Mouse (Mus musculus) CH12.LX (cell line): ENCODE data around the gene Zc3h7b. TPM values are rescaled to one million over a fixed set of nuclear protein-coding genes. Genes with fewer than 3 reads are reported as not detected.

Experiments
- DNase-seq: peaks from one replicate; pipeline ENCODE4 v3.0.0-alpha.2; 2013; ENCODE audit errors: extremely low read depth
- H3K27ac ChIP-seq: 2 replicates; pipeline ENCODE4 v1.5.1; 2012; ENCODE audit warnings: low read depth, mild to moderate bottlenecking, control low read depth, moderate library complexity; ENCODE audit not compliant: insufficient read depth
- H3K27me3 ChIP-seq: replicated peaks from 2 replicates; pipeline ENCODE3; 2012; ENCODE audit warnings: inconsistent platforms
- H3K36me3 ChIP-seq, 2 experiments: replicated peaks in 1 of 2; 2 replicates each; pipeline versions ENCODE3 to v1.6.1; 2012; ENCODE audit warnings: inconsistent platforms in 1 of 2, low read length in 1 of 2, mild to moderate bottlenecking in 1 of 2, mixed read lengths in 1 of 2, moderate library complexity in 1 of 2; ENCODE audit not compliant: control insufficient read depth in 1 of 2, insufficient read depth in 1 of 2
- H3K4me1 ChIP-seq, 2 experiments: 2 replicates each; pipeline ENCODE4 v1.6.1; 2012; ENCODE audit warnings: inconsistent platforms in 1 of 2, moderate library complexity in 1 of 2; ENCODE audit not compliant: insufficient read depth in 2 of 2, control insufficient read depth in 1 of 2
- H3K4me2 ChIP-seq: 2 replicates; pipeline ENCODE4 v1.6.1; 2012; ENCODE audit warnings: low read depth, mild to moderate bottlenecking, control low read depth; ENCODE audit not compliant: poor library complexity, insufficient read depth, severe bottlenecking
- H3K4me3 ChIP-seq, 3 experiments: fragments of 150-350 bp in 1 of 3; sonication (generic) in 1 of 3; replicated peaks in 1 of 3; 2 replicates each; pipeline versions ENCODE3 to v1.5.1; 2011 to 2012; ENCODE audit warnings: low read depth in 2 of 3, low read length in 2 of 3, mild to moderate bottlenecking in 2 of 3, moderate library complexity in 2 of 3, control low read depth in 1 of 3, improper control_type of control experiment in 1 of 3, inconsistent platforms in 1 of 3, mixed read lengths in 1 of 3; ENCODE audit not compliant: poor library complexity in 1 of 3
- H3K79me2 ChIP-seq: replicated peaks from 2 replicates; pipeline ENCODE4 v1.6.1; 2012; ENCODE audit warnings: mild to moderate bottlenecking, moderate library complexity; ENCODE audit not compliant: control insufficient read depth, poor library complexity, insufficient read depth, severe bottlenecking; ENCODE audit errors: extremely low read depth
- H3K9ac ChIP-seq: 2 replicates; pipeline ENCODE4 v1.6.1; 2012; ENCODE audit warnings: low read depth, mild to moderate bottlenecking, control low read depth, moderate library complexity; ENCODE audit not compliant: insufficient read depth
- H3K9me3 ChIP-seq: replicated peaks from 2 replicates; pipeline ENCODE3; 2012; ENCODE audit warnings: low read length, inconsistent platforms, mixed read lengths
- CHD2 ChIP-seq: IDR thresholded peaks from 2 replicates; pipeline ENCODE4 v1.6.1; 2011; ENCODE audit warnings: low read length, improper control_type of control experiment
- ELF1 ChIP-seq: IDR thresholded peaks from 2 replicates; pipeline ENCODE4 v1.6.1; 2014; ENCODE audit warnings: low read depth, mild to moderate bottlenecking, inconsistent platforms, low read length, improper control_type of control experiment
- JUND ChIP-seq: conservative IDR thresholded peaks from 2 replicates; pipeline ENCODE4 v1.6.1; 2011; ENCODE audit warnings: low read depth, low read length, improper control_type of control experiment
- KAT2A ChIP-seq: IDR thresholded peaks from 2 replicates; pipeline ENCODE4 v1.6.1; 2012; ENCODE audit warnings: low read length, improper control_type of control experiment, inconsistent platforms; ENCODE audit not compliant: insufficient replicate concordance
- MAX ChIP-seq: IDR thresholded peaks from 2 replicates; pipeline ENCODE4 v1.6.1; 2011; ENCODE audit warnings: low read length, improper control_type of control experiment
- MAZ ChIP-seq: IDR thresholded peaks from 2 replicates; pipeline ENCODE4 v1.6.1; 2012; ENCODE audit warnings: low read depth, mild to moderate bottlenecking, inconsistent platforms, low read length, improper control_type of control experiment, moderate library complexity
- USF1 ChIP-seq: IDR thresholded peaks from 2 replicates; pipeline ENCODE4 v1.6.1; 2014; ENCODE audit warnings: low read depth, mild to moderate bottlenecking, inconsistent platforms, low read length, improper control_type of control experiment
- ZKSCAN1 ChIP-seq: IDR thresholded peaks from 2 replicates; pipeline ENCODE4 v1.6.1; 2012; ENCODE audit warnings: low read depth, inconsistent platforms, low read length, improper control_type of control experiment, borderline replicate concordance
- dilution Hi-C: fragments of 300-500 bp; cut with MboI; formaldehyde crosslinking; loops from 2 replicates; pipeline ENCODE4 v1.14.3; 2020; ENCODE audit warnings: low sequenced_read_pairs; ENCODE audit not compliant: extremely low pct_unique_long_range_greater_than_20kb, extremely low pct_ligation_motif_present
- in situ Hi-C: fragments of 300-500 bp; cut with MboI; formaldehyde crosslinking; loops from 3 replicates; pipeline ENCODE4 v1.14.3; 2019; ENCODE audit warnings: low sequenced_read_pairs, low pct_ligation_motif_present, low pct_unique_long_range_greater_than_20kb, mixed read lengths
- polyA plus RNA-seq: library from polyadenylated mRNA; unstranded; fragments of >175 nt; gene quantifications from 2 replicates; pipeline ENCODE4 v1.2.1, GENCODE M21; 2012; ENCODE audit warnings: low read depth; ENCODE audit not compliant: insufficient read length
- total RNA-seq, 2 experiments: library from RNA; depleted of rRNA; stranded (reverse); fragments of 300-350 nt in 1 of 2; fragments of >200 nt in 1 of 2; gene quantifications; 2 replicates each; pipeline ENCODE4 v1.2.3; 2012 to 2014

Gene Zc3h7b
- total and polyA plus RNA-seq, 3 experiments, result 8.4 to 43.1 (median 19.7) TPM

DNA sequence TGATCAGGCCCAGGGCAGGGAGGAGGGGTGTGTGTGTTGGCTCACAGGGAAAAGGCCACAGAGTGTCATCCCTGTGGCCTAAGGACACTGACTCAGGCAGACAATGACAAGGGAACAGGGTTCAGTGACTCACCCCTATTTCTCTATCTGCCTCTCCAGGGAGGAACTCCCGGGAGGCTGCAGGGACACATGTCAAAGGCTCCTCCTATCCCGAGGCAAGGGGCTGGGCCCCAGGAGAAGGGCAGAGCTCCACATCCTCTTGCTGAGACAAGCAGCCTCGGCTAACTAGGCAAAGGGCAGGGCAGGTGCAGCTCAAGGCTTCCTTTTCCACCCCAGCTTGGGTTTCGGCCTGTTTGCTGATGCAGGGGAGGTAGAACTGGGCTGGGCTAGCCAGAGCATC, 100.9 kb downstream of the Zc3h7b start:
- in situ Hi-C loops (no loop called here), dilution Hi-C loops (no loop called here)
- TF ChIP-seq MAZ (no peak), JUND (no peak), ELF1 (no peak), KAT2A (no peak), USF1 (no peak), CHD2 (no peak), ZKSCAN1 (no peak), MAX (no peak)

More for the DNA sequence above, 100.9 kb downstream of the Zc3h7b start:
- Histone ChIP-seq H3K9me3 (no peaks in the 10 kb centered on the region), H3K79me2 (peaks cover 5% of the 10 kb centered on the region), H3K4me3 (no peak overlapping the region), H3K36me3 (peaks cover 23 to 42% of the 10 kb centered on the region in 2 experiments), H3K4me1 (peaks cover 8 to 39% of the 10 kb centered on the region in 2 experiments), H3K27me3 (no peaks in the 10 kb centered on the region), H3K9ac (no peak overlapping the region), H3K27ac (no peak overlapping the region), H3K4me2 (no peak overlapping the region)
- DNase-seq, result peak; percentile 66

Other genes with a start within 250 kb of the Zc3h7b start
- gene Ep300, start 159.7 kb upstream of the Zc3h7b start, total RNA-seq (2012; rRNA removed), result 16.4 and 17.4 TPM in 2 replicates
- 4.7 and 5.9 TPM in 2 replicates for gene Ep300, start 159.7 kb upstream of the Zc3h7b start, total RNA-seq (2014; rRNA removed)
- gene Ep300, start 159.7 kb upstream of the Zc3h7b start, polyA plus RNA-seq, result 23.1 and 33.2 TPM in 2 replicates
- 29.7 and 40.8 TPM in 2 replicates for gene L3mbtl2, start 81.2 kb upstream of the Zc3h7b start, total RNA-seq (2012; rRNA removed)
- 26.4 and 29.2 TPM in 2 replicates for gene L3mbtl2, start 81.2 kb upstream of the Zc3h7b start, total RNA-seq (2014; rRNA removed)
- 37.3 and 40.0 TPM in 2 replicates for gene L3mbtl2, start 81.2 kb upstream of the Zc3h7b start, polyA plus RNA-seq
- 0.17 and 0.21 TPM in 2 replicates for gene Chadl, start 47.8 kb upstream of the Zc3h7b start, total RNA-seq (2012; rRNA removed)
- not detected in 2 replicates for gene Chadl, start 47.8 kb upstream of the Zc3h7b start, total RNA-seq (2014; rRNA removed)
- 0.40 and 0.51 TPM in 2 replicates for gene Chadl, start 47.8 kb upstream of the Zc3h7b start, polyA plus RNA-seq
- gene Rangap1, start 473 bp downstream of the Zc3h7b start, total RNA-seq (2012; rRNA removed), result 180 and 227 TPM in 2 replicates
- gene Rangap1, start 473 bp downstream of the Zc3h7b start, total RNA-seq (2014; rRNA removed), result 128 and 130 TPM in 2 replicates
- gene Rangap1, start 473 bp downstream of the Zc3h7b start, polyA plus RNA-seq, result 207 and 213 TPM in 2 replicates
- gene Tef, start 57.4 kb downstream of the Zc3h7b start, total RNA-seq (2012; rRNA removed), result 12.8 and 14.9 TPM in 2 replicates
- gene Tef, start 57.4 kb downstream of the Zc3h7b start, total RNA-seq (2014; rRNA removed), result 14.4 and 14.7 TPM in 2 replicates
- gene Tef, start 57.4 kb downstream of the Zc3h7b start, polyA plus RNA-seq, result 15.8 and 17.2 TPM in 2 replicates
- 21.8 and 25.3 TPM in 2 replicates for gene Tob2, start 113.7 kb downstream of the Zc3h7b start, total RNA-seq (2012; rRNA removed)
- 5.0 and 5.6 TPM in 2 replicates for gene Tob2, start 113.7 kb downstream of the Zc3h7b start, total RNA-seq (2014; rRNA removed)
- 18.9 and 22.0 TPM in 2 replicates for gene Tob2, start 113.7 kb downstream of the Zc3h7b start, polyA plus RNA-seq
- gene Phf5a, start 126.9 kb downstream of the Zc3h7b start, total RNA-seq (2012; rRNA removed), result 86.3 and 126 TPM in 2 replicates
- 116 and 137 TPM in 2 replicates for gene Phf5a, start 126.9 kb downstream of the Zc3h7b start, total RNA-seq (2014; rRNA removed)
- gene Phf5a, start 126.9 kb downstream of the Zc3h7b start, polyA plus RNA-seq, result 177 and 228 TPM in 2 replicates
- gene Aco2, start 127.3 kb downstream of the Zc3h7b start, total RNA-seq (2012; rRNA removed), result 177 and 190 TPM in 2 replicates
- gene Aco2, start 127.3 kb downstream of the Zc3h7b start, total RNA-seq (2014; rRNA removed), result 150 and 161 TPM in 2 replicates
- 205 and 222 TPM in 2 replicates for gene Aco2, start 127.3 kb downstream of the Zc3h7b start, polyA plus RNA-seq
- 59.3 and 64.9 TPM in 2 replicates for gene Polr3h, start 181.2 kb downstream of the Zc3h7b start, total RNA-seq (2012; rRNA removed)
- gene Polr3h, start 181.2 kb downstream of the Zc3h7b start, total RNA-seq (2014; rRNA removed), result 40.5 and 40.7 TPM in 2 replicates
- gene Polr3h, start 181.2 kb downstream of the Zc3h7b start, polyA plus RNA-seq, result 153 and 224 TPM in 2 replicates
- 0.08 and 0.13 TPM in 2 replicates for gene Csdc2, start 191.7 kb downstream of the Zc3h7b start, total RNA-seq (2012; rRNA removed)
- not detected in 2 replicates for gene Csdc2, start 191.7 kb downstream of the Zc3h7b start, total RNA-seq (2014; rRNA removed)
- gene Csdc2, start 191.7 kb downstream of the Zc3h7b start, polyA plus RNA-seq, result 0.43 and 0.45 TPM in 2 replicates
- 120 and 128 TPM in 2 replicates for gene Pmm1, start 215.9 kb downstream of the Zc3h7b start, total RNA-seq (2012; rRNA removed)
- gene Pmm1, start 215.9 kb downstream of the Zc3h7b start, total RNA-seq (2014; rRNA removed), result 48.3 and 51.8 TPM in 2 replicates
- gene Pmm1, start 215.9 kb downstream of the Zc3h7b start, polyA plus RNA-seq, result 140 and 153 TPM in 2 replicates
- not detected in 2 replicates for gene 1700029P11Rik, start 235.5 kb downstream of the Zc3h7b start, total RNA-seq (2012; rRNA removed)
- gene 1700029P11Rik, start 235.5 kb downstream of the Zc3h7b start, total RNA-seq (2014; rRNA removed), result not detected in 2 replicates
- not detected in 2 replicates for gene 1700029P11Rik, start 235.5 kb downstream of the Zc3h7b start, polyA plus RNA-seq
- 67.3 and 80.0 TPM in 2 replicates for gene Xrcc6, start 242.8 kb downstream of the Zc3h7b start, total RNA-seq (2012; rRNA removed)
- 79.5 and 83.5 TPM in 2 replicates for gene Xrcc6, start 242.8 kb downstream of the Zc3h7b start, total RNA-seq (2014; rRNA removed)
- gene Xrcc6, start 242.8 kb downstream of the Zc3h7b start, polyA plus RNA-seq, result 80.8 and 94.0 TPM in 2 replicates